Comparison of ENCODE assay signal across 9 mouse cellular contexts in the genomic region with DNA sequence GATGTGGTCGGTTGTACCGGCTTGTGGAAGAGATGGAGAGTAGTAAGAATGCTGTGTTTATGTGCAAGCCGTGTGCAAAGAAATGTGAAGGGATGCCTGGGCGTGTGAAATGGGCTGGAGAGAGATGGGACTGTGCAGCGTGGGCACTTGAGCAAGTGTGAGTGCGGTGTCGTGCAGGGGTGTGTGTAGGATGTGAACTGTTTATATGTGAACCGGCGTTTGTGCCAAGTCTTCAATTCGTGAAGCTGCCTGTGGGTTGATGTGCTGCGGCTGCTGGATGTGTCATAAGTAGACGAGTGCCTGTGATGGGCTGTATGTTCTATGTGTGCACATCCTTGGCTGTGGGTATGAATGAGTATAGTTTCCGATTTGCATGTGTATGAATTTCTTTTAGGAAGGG.
DNase-seq lines count a peak whose midpoint lies in the region; ATAC-seq and TF ChIP-seq lines count a peak whose summit lies in the region.
"Had no signal": no experiment of that assay in that cellular context is flagged by ENCODE, and none has a peak within 500 bp of the region (broad histone marks: within the 10 kb centered on the region; RNA-seq: fewer than 3 reads in every experiment).

No protein-coding gene starts in this region.

- no peak overlapping the region for H3K27ac ChIP-seq in lung, embryonic 16.5 days (ENCODE audit: low read length)
- no peak overlapping the region for H3K27ac ChIP-seq in forebrain, postnatal 0 days (ENCODE audit: low read depth, low read length)
- H3K27ac ChIP-seq: liver, embryonic 15.5 days had no signal

- peak; percentile 47; the same call in 1 of the 2 replicates for ATAC-seq in lung, embryonic 16.5 days (ENCODE audit: low read depth)
- no peak for ATAC-seq in forebrain, postnatal 0 days
- ATAC-seq in activated CD4-positive, CD25-positive, alpha-beta regulatory T cell, adult 4 months = no peak

- intact Hi-C loops in left cerebral cortex, postnatal 10 days (cut with DNase I) = loop anchor here (2.0 to 5.0 kb wide), 2 partner anchors 247 to 332 kb away; no protein-coding TSS in a partner anchor

- peaks cover 65% of the 10 kb centered on the region for H3K27me3 ChIP-seq in lung, embryonic 16.5 days (ENCODE audit: control insufficient read depth, insufficient read depth, low read depth, low read length)
- peaks cover 6% of the 10 kb centered on the region for H3K27me3 ChIP-seq in forebrain, postnatal 0 days (ENCODE audit: insufficient read depth, low read length)

- no peak overlapping the region for H3K9ac ChIP-seq in lung, embryonic 16.5 days (ENCODE audit: low read length)
- H3K9ac ChIP-seq in forebrain, postnatal 0 days = no peak overlapping the region
- H3K9ac ChIP-seq: liver, embryonic 15.5 days had no signal

- no peak for TF ChIP-seq POLR2A in lung, adult 2 months (IDR thresholded peaks at IDR 0.05; ENCODE audit: borderline replicate concordance, extremely low read depth, low read depth, low read length)

- peak overlapping the region; percentile 54 for H3K4me3 ChIP-seq in lung, embryonic 16.5 days (ENCODE audit: low read length)
- no peak overlapping the region for H3K4me3 ChIP-seq in lung, adult 2 months (replicated peaks; ENCODE audit: extremely low read depth, low read depth, low read length)
- peak overlapping the region; percentile 63 for H3K4me3 ChIP-seq in forebrain, postnatal 0 days (ENCODE audit: low read depth, low read length)

- H3K36me3 ChIP-seq in lung, embryonic 16.5 days (ENCODE audit: control insufficient read depth, insufficient read depth, low read length) = no peaks in the 10 kb centered on the region
- no peaks in the 10 kb centered on the region for H3K36me3 ChIP-seq in forebrain, postnatal 0 days (ENCODE audit: insufficient read depth)
- H3K36me3 ChIP-seq: liver, embryonic 15.5 days had no signal

- peaks cover 14% of the 10 kb centered on the region for H3K4me1 ChIP-seq in lung, embryonic 16.5 days (replicated peaks; ENCODE audit: control insufficient read depth, insufficient read depth, low read length)
- peaks cover 2% of the 10 kb centered on the region; the same call in 1 of the 2 replicates for H3K4me1 ChIP-seq in lung, adult 2 months (ENCODE audit: control insufficient read depth, insufficient read depth, low read length)
- H3K4me1 ChIP-seq in forebrain, postnatal 0 days (ENCODE audit: insufficient read depth) = peaks cover 3% of the 10 kb centered on the region; the same call in 1 of the 2 replicates

- no peaks in the 10 kb centered on the region for H3K9me3 ChIP-seq in lung, embryonic 16.5 days (ENCODE audit: control insufficient read depth, low read length)
- no peaks in the 10 kb centered on the region for H3K9me3 ChIP-seq in forebrain, postnatal 0 days (ENCODE audit: low read length)
- H3K9me3 ChIP-seq: liver, embryonic 15.5 days had no signal

- WGBS in lung, embryonic 16.5 days = 6% methylated on average over 13 of the region's 13 CpGs
- WGBS in lung, adult 2 months = 8% methylated on average over 13 of the region's 13 CpGs
- 6% methylated on average over 13 of the region's 13 CpGs for WGBS in forebrain, postnatal 0 days

- TF ChIP-seq CTCF in lung, adult 2 months (IDR thresholded peaks at IDR 0.05; ENCODE audit: insufficient read depth, low read length) = no peak
- TF ChIP-seq CTCF in forebrain, postnatal 0 days (IDR thresholded peaks at IDR 0.05; ENCODE audit: low read depth) = no peak

- DNase-seq in lung, adult 2 months = no peak
- no peak for DNase-seq in forebrain, postnatal 0 days
- peak; percentile 28 to 52 for DNase-seq in left cerebral cortex, postnatal 10 days (ENCODE audit: extremely low spot score in 1 of 2, low spot score in 2 of 2)
- peak; percentile 78 for DNase-seq in right cerebral cortex, postnatal 25 days
- DNase-seq in adipocyte (ENCODE audit: low spot score) = no peak
- no peak for DNase-seq in adrenal gland, adult 2 months

- H3K4me2 ChIP-seq in lung, embryonic 16.5 days (ENCODE audit: low read depth, low read length) = peak overlapping the region; percentile 90
- H3K4me2 ChIP-seq in forebrain, postnatal 0 days (ENCODE audit: low read depth) = peak overlapping the region; percentile 97

Comparison
In these comparisons a context has a peak if more than half of its experiments do, and no peak if none do; other contexts are left out.
1. DNase-seq: peak in left cerebral cortex, postnatal 10 days (2 of 2) and right cerebral cortex, postnatal 25 days (single experiment); none in lung, adult 2 months (single experiment), forebrain, postnatal 0 days (single experiment), adipocyte (single experiment) and adrenal gland, adult 2 months (single experiment).